In the genomic region with DNA sequence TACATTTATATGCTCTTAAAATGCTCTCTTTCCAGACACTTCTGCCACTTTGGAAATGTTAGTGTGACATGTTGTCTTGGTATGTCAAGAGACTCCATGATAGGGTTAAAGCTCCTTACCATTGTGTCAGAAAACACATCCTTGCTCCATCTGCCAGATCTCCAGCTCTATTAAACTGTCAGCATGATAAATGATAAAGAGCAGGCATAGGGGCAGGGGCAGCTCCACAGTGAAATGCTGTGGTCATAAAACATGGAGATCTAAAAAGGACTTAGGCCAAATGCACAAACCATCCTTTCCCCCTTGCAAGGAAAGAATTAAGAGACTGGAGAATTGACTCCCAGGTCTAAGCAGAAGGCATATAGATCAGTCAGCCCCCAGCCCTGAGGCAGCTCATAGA, we compare ENCODE assay signal across 19 mouse cellular contexts. TPM values are rescaled to one million over a fixed set of nuclear protein-coding genes. Genes with fewer than 3 reads are reported as not detected.
"Had no signal": no experiment of that assay in that cellular context is flagged by ENCODE, and none has a peak within 500 bp of the region (broad histone marks: within the 10 kb centered on the region; RNA-seq: fewer than 3 reads in every experiment).

No protein-coding gene starts in this region.

- H3K4me2 ChIP-seq: intestine, embryonic 15.5 days; limb, embryonic 15.5 days; liver, embryonic 13.5 days had no signal

- H3K4me1 ChIP-seq: intestine, embryonic 15.5 days; limb, embryonic 15.5 days; liver, embryonic 13.5 days; midbrain, embryonic 10.5 days had no signal

- DNase-seq: kidney, adult 18-20 months; kidney, postnatal 10 days; kidney, postnatal 4 days; liver, embryonic 13.5 days; lung, adult 18-20 months; lung, postnatal 36 days; midbrain, embryonic 14.5 days; right cerebral cortex, postnatal 14 days; thymus, postnatal 36 days had no signal

- H3K27ac ChIP-seq: intestine, embryonic 15.5 days; layer of hippocampus, adult 2 months; limb, embryonic 15.5 days; liver, embryonic 13.5 days; midbrain, embryonic 10.5 days had no signal

- H3K27me3 ChIP-seq: intestine, embryonic 15.5 days; limb, embryonic 15.5 days; liver, embryonic 13.5 days had no signal

- H3K36me3 ChIP-seq: intestine, embryonic 15.5 days; limb, embryonic 15.5 days; liver, embryonic 13.5 days; midbrain, embryonic 10.5 days had no signal

- H3K9ac ChIP-seq: intestine, embryonic 15.5 days; limb, embryonic 15.5 days; liver, embryonic 13.5 days had no signal

- H3K4me3 ChIP-seq: intestine, embryonic 15.5 days; layer of hippocampus, adult 2 months; limb, embryonic 15.5 days; liver, embryonic 13.5 days; midbrain, embryonic 10.5 days; myocyte had no signal

- ATAC-seq: intestine, embryonic 15.5 days had no signal

- H3K9me3 ChIP-seq: intestine, embryonic 15.5 days; limb, embryonic 15.5 days; liver, embryonic 13.5 days; midbrain, embryonic 10.5 days had no signal

RNA-seq across cellular contexts. Expression of gene Slc35f4, which starts 42.5 kb away (rescaled TPM):
- total RNA-seq: megakaryocyte progenitor cell, adult 5-6 weeks had no signal
- polyA plus RNA-seq: kidney, embryonic 14.5 days; limb, embryonic 11.5 days; limb, embryonic 15.5 days; liver, embryonic 13.5 days; lung, embryonic 16.5 days; myocyte; thymus, postnatal 0 days had no signal
